Mouse (Mus musculus): Measurements from ENCODE around the gene Sult1a1.
"Not testable (repeated sequence)": the region's sequence is repeated elsewhere in the genome, so short reads cannot be mapped to it uniquely, and the experiment has no call there.

Sult1a1 gene

DNA sequence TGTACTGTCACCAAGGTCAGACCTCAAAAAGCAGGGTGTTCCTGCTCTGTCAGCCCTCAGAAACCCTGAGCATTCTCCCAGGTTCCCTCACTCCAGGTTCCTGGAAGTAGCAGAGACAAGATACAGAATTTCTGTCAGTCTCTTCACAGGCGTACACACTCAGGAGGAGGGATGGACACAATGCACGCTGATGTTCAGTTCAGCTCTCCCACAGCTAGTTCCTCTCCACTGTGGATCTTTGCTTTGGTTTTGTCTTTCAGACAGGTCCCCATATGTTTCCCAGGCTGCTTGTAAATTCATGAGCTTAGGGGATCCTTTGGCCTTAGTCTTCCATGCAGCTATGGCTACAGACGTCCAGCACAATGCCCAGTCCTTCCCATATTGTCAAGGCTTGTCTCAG is 20.7 kb upstream of the Sult1a1 start:
- DNase-seq (ENCODE audit: low read depth, low spot score), result no peak

DNA sequence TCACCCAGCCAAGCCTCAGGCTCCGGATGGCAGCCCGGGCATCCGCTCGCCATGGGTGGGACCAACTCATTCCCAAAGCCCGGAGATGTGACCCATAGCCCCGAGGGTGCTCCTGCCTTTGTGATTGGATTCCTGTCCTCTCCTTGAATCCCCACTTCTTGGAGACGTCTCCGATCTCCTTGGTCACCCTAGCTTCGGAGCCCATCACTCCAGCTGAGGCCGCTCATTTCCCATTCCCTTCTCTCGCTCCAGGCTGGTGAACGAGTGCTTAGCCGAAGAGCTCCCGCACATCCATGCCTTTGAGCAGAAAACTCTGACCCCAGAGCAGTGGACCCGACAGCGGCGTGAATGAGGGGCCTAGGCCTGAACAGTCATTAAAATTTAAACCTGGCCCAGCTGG is 20.1 kb upstream of the Sult1a1 start:
- no peak for DNase-seq (ENCODE audit: low read depth, low spot score)

DNA sequence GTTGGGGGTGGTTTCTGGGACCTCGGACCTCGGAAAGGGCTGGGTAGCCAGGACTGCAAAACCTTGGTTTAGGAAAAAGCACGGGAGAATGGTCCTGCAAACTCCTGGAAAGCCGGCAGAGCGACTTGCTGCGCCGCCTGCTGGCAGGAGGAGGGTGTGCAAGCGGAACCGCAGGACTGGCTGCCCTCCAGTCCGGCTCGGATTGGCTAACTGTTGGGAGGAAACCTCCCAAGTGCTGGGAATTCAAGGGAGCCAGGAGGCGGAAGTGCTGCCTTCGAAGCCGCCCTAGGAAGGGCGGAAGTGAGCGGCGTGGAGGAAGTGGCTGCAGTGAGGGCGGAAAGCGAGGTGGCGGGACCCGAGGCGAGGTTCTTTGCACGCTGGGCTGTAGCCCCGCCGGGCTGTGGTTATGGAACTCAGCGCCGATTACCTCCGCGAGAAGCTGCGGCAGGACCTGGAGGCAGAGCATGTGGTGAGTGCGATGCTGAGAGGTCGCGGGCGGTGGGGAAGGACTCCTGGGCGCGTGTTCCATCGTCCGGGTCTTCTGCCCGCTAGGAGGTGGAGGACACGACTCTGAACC is 19.5 kb upstream of the Sult1a1 start, which contains the start of gene Slx1b:
Gene Slx1b, minus strand, starts transcription at position 154 of the 577 bp plus-strand sequence.
- DNase-seq (ENCODE audit: low read depth, low spot score), result peak; percentile 99

DNA sequence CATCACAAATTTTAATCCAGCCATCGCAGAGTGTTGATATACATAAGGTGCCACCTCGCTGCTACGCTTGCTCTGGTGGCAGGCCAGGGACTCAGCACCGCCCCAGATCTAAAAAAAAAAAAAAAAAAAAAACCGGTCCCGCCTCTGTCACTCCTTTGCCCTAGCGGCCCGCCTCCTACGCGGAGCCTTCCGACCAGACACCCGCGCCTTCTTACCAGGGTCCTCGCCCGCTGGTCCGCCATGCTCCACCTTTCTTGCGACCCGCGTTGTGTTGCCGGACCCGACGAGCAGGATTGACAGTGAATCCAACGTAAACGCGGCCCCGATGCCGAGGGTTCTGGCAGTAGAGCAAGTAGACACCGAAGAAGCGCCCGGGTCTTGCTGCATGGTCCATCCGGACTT is 19.0 kb upstream of the Sult1a1 start, which contains the start of gene Bola2:
Gene Bola2, plus strand, starts transcription at position 192 of the 402 bp plus-strand sequence.
- peak; percentile 49 for DNase-seq (ENCODE audit: low read depth, low spot score)

DNA sequence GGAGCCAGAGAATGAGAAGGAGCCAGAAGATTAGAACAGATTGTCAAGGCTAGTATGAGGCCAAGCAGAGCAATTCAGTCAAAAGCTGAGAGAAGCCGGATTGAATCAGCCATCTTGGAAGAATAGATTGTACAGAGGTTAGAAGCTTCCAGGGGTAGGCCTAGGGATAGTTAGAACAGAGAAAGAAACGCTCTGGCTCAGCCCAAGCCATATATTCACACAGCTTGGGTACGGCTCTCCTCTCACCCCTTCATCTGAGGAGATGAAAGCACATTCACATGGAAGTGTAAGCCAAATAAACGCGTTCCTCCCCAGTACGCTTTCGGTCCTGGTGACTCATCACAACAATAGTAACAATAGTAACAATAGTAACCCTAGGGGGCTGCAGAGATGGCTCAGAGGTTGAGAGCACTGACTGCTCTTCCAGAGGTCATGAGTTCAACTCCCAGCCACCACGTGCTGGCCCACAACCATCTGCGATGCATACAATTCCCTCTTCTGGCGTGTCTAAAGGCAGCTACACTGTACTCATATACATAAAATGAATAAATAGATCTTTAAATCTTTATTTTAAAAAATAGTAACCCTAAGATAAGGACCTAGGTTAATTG is 18.3 kb upstream of the Sult1a1 start:
- DNase-seq (ENCODE audit: low read depth, low spot score), result no peak

DNA sequence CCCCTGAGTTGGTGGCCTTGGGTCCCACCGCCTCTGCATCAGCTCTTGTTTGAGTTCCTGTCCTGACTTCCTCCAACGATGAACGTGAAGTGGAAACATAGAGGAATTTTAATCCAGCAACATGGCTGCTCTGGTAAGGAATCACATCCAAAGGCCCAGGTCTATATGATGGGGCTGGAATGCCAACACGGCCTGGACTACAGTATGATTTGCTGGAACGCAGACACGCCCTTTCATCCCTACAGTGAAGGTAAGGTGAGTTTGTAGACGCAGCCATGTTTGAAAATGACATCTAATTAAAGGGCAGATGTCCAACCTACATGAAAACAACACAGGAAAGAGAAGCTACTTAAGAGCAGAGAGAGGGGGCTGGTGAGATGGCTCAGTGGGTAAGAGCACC is 17.5 kb upstream of the Sult1a1 start:
- DNase-seq (ENCODE audit: low read depth, low spot score), result no peak

DNA sequence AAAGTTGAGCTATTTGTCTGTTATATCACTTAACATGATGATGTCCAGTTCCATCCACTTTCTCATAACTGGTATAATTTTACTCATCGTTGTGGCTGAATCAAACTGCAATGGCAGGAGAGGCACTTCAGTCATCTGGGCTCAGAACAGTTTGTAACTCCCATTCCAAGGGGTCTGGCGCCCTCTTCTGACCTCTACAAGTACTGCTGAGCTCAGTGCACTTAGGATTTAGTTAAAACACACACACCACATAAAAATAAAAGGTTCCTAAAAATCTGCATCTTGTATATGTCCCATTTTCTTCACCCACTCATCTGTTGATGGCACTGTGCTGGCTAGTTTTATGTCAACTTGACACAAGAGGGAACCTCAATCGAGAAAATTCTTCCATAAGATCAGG is 17.0 kb upstream of the Sult1a1 start:
- DNase-seq (ENCODE audit: low read depth, low spot score), result peak; percentile 83

DNA sequence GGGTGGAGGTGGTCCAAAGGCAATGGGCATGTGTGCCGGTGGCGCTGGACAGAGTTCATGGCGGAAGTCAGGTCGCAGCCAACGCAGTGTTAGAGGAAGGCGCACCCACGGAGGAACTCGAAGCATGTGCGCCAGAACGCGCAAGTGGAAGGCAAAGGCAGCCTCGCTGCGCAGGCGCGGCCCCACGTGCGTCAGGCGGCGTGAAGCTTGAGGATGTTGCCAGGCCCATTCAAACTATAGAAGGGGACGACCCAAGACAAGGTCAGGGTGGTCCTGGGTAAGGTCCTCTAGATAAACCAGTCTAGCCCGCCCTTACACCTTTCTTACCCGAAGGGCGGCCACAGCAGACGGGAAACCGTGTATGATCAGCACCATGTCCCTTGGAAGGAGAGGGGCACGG is 16.2 kb upstream of the Sult1a1 start:
- no peak for DNase-seq (ENCODE audit: low read depth, low spot score)

DNA sequence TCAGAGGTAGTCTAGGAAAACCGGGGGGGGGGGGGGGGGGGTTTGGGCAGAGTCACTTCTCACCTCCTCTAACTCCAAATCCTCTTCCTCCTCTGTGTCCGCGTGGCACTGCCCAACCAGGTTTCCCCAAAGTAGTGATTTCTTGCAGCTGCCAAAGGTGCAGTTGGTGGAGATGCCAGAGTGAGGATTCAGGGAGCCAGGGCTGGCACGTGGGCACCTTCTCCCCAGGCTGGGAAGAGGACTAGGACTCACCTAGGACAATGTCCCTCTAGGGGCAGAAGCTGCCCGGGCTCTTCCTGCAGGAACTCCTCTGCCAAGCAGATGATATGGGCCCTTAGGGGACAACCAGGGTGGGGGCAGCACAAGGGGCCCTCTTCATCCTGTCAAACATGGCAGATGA is 15.4 kb upstream of the Sult1a1 start:
- DNase-seq (ENCODE audit: low read depth, low spot score), result no peak

DNA sequence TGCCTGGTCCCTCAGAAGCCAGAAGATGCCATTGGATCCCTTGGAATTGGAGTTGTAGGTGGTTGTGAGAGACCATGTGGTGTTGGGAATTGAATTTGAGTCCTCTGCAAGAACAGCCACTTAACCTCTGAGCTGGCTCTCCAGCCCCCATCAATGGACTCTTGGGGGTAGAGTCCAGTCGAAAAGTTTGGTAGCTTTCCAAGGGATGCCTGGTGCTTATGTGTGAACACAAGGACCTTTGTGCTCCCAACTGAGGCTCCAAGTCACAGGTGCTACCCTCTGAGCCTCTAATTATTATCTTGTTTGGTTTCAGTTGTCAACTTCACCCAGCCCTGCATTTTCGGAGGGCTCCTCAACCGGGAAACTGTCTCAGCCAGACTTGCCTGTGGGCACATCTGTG is 14.5 kb upstream of the Sult1a1 start:
- DNase-seq (ENCODE audit: low read depth, low spot score), result no peak

DNA sequence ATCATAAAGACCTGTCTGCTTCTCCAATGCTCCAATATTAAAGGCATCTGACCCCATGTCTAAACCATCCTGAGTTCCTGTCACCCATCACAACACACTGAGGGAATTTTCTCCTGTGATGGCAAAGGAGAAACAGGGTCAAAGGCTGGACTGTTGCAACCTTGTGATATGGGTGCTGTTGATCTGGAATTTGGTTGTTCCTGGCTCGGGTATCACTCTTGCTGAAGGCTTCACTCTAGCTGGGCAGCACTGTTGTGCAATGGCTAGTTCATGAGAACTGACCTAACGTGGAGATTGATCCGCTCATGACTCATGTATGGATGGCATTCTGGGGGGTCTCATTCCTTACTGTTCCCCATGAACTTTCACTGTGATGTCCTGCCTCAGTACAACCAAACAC is 12.8 kb upstream of the Sult1a1 start:
- DNase-seq (ENCODE audit: low read depth, low spot score), result no peak

DNA sequence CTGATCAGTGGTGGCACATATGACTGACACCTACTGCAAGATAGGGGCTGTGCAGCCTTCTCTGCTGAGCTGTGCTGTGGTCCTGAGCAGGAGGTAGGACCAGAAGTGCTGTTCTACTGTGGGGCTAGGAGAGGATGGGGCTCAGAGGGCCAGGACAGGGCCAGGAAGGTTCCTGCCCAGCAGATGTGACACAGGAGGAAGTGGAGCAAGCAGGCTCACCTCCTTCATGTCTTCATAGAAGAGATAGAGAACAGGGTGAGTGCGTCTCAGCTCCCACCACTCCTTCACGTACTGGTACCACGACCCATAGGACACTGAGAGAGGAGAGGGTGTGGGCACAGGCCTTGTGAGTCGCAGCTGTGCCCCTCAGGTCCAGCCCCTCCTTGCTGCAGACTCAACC is 11.9 kb upstream of the Sult1a1 start:
- not testable (repeated sequence) for DNase-seq (ENCODE audit: low read depth, low spot score)

DNA sequence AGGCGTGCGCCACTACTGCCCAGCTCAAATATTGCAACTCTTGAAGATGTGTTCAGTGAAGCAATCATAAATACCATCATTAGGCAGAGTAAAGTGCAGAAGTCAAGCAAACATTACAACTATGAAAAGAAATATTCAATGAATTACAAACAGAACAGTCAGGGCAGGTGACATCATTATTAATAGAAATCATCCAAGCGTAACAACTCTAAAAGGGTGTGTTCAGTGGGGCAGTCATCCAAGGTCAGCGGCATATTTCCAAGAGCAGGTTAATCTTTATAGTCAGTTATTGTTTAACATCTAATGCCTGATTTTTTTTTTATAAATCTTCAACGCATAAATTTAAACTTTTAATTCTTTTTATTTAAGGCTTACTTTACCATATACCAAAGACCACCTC is 5.0 kb upstream of the Sult1a1 start:
- DNase-seq (ENCODE audit: low read depth, low spot score), result no peak

DNA sequence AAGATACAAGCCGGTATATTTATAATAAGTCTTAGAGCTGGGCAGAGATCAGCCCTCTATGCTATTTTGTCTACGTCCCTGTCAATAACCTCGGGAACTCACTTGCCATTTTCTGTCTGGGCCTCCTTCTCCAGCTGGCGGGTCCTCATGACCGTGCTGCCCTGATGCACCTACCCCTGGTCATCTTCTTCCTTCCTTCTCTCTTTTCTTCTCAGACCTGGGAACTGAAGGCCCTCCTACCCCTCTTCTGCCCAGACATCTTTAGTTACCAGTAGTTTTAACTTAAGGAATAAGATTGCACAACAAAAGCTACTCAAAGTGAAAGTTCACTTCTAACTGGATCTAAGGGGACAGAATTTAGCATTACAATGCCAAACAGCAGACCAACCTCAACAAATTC is 3.5 kb upstream of the Sult1a1 start:
- DNase-seq (ENCODE audit: low read depth, low spot score), result no peak

DNA sequence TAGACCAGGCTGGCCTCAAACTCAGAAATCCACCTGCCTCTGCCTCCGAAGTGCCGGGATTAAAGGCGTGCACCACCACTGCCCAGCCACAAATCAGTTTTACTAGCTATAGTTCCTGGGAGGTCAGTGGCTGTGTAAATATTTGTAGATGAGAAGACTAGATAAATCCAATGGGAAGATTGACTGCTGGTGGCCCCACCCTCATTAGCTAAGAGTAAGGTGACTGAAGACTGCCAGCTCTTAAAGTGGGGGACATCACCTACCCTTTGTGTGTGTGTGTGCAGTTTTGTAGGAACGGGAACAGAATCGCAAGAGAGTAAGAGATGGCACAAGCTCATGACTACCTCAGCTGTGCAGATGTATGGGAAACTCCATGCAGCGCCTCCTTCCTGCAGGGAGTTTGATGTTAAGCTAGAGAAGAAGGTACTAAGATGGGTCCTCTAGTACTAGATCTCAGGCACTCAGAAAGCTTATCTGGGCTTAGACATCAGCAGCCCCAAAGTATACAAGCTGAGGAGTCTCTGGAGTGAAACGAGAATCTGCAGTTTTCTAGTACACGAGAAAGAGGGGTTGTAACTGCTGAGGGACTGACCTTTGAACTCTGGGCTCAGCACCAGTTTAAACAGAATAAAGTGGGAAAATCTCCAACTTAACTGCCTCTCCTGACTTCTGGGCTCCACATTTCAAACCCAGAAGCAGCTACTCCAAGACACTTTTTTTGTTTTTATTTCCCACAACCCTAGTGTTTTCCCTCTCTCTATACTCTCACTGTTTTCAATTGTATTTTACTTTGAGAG is 2.5 kb upstream of the Sult1a1 start:
- DNase-seq (ENCODE audit: low read depth, low spot score), result no peak

DNA sequence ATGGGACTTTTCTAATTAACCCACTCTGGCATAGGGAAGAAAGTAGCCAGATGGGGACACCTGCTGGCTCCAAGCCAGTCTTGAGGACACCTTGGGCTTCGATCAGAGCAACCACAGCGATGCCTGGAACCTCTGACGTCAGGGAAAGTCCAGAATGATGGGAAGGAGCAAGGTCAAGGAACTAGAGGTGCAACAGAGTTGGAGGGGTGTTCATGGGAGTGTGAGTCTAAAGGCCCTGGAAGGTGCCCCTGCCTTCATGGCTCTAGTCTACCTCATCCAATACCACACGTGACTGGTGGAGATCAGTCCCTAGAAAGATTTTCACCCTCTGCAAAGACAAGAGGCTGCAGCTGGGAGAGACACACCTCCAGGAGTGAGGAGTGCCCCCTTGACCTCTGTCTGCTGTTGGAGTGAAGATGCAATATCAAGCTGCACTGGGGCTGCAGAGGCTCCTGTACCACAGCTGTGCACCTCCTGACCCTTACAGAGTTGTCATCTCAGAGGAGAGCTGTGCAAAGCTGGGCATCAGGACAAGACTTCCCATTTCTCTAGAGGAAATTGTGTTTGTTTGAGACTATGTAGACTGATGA is 494 bp upstream of the Sult1a1 start:
- no peak for DNase-seq (ENCODE audit: low read depth, low spot score)

DNA sequence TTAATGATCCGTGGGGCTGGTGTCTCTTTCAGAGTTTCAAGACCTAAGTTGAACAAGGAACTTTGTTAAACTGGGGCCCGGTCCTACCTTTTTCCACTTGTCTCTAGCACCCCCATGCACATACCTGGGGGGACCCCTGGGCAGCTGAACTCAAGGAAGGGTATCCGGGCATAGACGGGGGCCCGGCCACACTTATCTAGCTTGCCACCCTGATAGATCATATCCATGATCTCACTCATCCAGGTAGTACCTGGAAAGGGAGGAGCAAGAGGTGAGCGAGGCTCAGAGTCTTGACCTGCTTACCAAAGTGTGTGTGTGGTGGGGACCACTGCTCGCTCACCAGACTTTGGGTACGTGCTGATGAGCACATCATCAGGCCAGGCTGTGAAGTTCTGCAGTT is 1.1 kb downstream of the Sult1a1 start:
- DNase-seq (ENCODE audit: low read depth, low spot score), result no peak

DNA sequence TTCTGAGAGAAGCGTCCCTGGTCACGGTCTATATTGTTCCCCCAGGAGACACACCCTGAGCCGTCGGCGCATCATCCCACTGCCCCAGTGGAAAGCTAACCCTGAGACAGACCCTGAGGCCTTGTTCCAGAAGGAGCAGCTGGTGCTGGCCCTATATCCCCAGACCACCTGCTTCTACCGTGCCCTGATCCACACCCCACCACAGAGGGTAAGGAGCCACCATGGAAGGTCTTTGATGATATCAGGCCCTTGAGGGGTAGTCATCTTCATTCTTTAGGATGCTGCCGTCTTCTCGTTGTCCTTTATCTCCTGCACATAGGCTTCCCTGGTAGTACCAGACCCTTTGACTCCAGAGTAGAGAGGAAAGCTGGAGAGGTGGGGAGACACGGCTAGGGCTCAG is 4.1 kb downstream of the Sult1a1 start:
- DNase-seq (ENCODE audit: low read depth, low spot score), result no peak

DNA sequence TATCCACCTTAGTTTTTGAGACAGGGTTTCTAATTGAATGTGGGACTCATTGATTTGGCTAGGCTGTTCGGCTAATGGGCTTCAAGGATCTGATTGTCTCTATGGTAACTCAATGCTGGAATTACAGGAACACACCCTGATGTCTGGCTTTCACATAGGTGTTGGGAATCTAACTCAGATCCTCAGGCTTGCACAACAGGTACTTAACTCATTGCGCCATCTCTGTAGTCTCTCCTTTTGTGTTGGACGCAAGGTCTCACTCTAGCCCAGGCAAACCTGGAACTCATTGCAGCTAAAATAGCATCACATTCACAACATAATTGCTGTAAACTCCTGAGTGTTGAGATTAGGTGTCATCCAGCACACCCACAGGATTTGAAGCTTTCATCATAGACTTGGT is 6.1 kb downstream of the Sult1a1 start:
- DNase-seq (ENCODE audit: low read depth, low spot score), result no peak

DNA sequence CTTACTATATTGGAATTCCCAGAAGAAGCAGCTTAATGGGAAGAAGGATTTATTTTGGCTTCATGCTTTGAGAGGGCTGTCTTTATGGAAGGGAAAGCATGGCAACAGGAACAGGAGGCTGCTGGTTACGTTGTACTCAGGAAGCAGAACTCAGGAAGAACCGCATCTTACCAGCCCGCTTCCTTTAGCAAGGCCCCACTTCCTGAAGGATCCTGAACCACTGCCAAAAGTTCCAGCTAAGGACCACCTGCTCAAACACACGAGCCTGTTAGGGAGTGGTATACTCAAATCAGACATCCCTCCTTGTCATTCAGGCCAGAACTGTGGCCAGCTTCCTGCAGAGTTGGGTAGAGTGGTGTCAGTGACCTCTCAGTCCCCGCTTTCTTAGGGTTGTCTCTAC is 7.8 kb downstream of the Sult1a1 start:
- no peak for DNase-seq (ENCODE audit: low read depth, low spot score)

DNA sequence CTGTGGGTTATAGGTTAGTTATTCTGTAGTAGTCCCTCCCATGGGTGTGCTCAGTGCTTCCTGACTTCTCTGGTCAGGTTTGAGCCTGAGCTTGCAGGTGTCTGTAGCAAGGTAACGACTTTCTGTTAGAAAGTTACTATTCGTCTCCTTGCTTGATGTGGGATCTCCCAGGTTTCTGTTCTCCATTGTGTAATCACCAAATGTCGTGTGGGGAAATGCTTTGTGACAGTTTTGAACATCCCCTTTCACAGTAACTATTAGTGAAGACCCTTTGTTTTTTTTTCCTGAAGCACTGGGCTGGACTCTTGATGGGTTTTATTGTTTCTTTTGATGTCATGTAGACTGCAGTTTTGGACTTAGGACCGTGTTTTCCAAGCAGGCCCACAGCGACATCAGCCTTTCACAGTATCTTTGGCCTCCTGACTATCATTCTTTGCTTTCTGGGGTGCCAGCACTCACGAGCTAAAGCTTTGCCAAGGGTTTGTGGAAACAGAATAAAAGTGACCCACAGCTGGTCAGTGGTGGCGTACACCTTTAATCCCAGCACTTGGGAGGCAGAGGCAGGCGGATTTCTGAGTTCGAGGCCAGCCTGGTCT is 8.6 kb downstream of the Sult1a1 start:
- DNase-seq (ENCODE audit: low read depth, low spot score), result no peak

DNA sequence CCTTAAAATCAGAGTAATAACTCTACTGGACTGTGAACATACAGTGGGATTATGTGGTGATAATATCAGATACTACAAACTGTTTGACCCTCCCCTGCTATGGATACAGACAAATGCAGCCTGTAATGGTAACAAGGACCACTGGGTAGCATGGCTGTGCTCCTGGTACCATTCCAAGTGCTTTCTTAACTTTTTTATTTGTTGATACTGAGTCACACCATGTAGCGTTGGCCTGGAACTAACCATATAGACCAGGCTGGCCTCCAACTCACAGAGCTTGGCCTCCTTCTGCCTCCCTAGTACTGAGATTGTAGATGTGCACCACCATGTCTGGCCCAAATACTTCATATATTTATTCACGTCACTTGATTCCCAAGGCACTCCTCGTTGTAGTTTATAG is 11.0 kb downstream of the Sult1a1 start:
- no peak for DNase-seq (ENCODE audit: low read depth, low spot score)

All from forelimb bud, embryonic 11.5 days (tissue).